ENCODE assay signal across 8 mouse cellular contexts in the genomic region with DNA sequence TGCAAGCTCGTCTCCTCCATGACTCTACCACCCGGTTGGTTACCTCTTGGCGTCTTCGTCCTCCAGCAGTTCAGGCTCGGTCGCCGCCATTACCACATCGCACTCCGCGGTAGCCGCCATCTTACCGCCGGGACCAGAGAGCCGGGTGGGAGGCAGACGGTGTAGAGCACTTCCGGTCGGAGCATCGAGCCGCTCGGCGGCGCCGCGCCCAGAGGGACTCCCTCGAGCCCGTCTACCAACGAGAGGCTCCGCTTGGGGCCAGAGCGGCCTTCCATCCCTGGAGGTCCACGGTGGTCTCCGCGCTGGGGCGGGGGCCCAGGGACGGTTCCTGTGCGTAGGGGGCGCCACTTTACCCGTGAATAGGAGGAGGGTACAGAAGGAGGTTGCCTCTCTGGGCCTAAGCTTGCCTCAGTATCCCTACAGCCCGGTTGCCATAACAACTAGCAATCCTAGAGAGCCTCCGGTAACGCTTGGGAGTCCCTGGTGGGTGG. TPM values are rescaled to one million over a fixed set of nuclear protein-coding genes. Genes with fewer than 3 reads are reported as not detected.
A peak's percentile ranks its signal among the peaks of the same experiment; 100 is the strongest.
DNase-seq lines count a peak whose midpoint lies in the region; ATAC-seq lines count a peak whose summit lies in the region.

No protein-coding gene starts in this region.

- H3K36me3 ChIP-seq in forebrain, embryonic 10.5 days (replicated peaks), result peaks cover 25% of the 10 kb centered on the region
- H3K36me3 ChIP-seq in heart, embryonic 16.5 days (ENCODE audit: control insufficient read depth, insufficient read depth), result peaks cover 3% of the 10 kb centered on the region; the same call in 1 of the 2 replicates
- no peaks in the 10 kb centered on the region for H3K36me3 ChIP-seq in liver, embryonic 15.5 days (replicated peaks)
- peaks cover 5% of the 10 kb centered on the region for H3K36me3 ChIP-seq in neural tube, embryonic 12.5 days

- no peaks in the 10 kb centered on the region for H3K27me3 ChIP-seq in forebrain, embryonic 10.5 days (ENCODE audit: poor library complexity, severe bottlenecking)
- no peaks in the 10 kb centered on the region for H3K27me3 ChIP-seq in heart, embryonic 16.5 days (ENCODE audit: control insufficient read depth, insufficient read depth, low read length)
- no peaks in the 10 kb centered on the region for H3K27me3 ChIP-seq in liver, embryonic 15.5 days
- no peaks in the 10 kb centered on the region for H3K27me3 ChIP-seq in neural tube, embryonic 12.5 days (replicated peaks)

- peak; percentile 86 for DNase-seq in c-Kit-negative CD71-positive TER-119-positive erythroid progenitor cells, embryonic 14.5 days (ENCODE audit: low read depth, low spot score)
- DNase-seq in forebrain, embryonic 10.5 days (ENCODE audit: extremely low spot score, low spot score), result peak; percentile 99
- peak; percentile 95 for DNase-seq in kidney, postnatal 36 days
- peak; percentile 95 for DNase-seq in telencephalon, adult 2 months (ENCODE audit: low read depth, low spot score)

- peak overlapping the region; percentile 96 for H3K27ac ChIP-seq in forebrain, embryonic 10.5 days
- peak overlapping the region; percentile 94 for H3K27ac ChIP-seq in heart, embryonic 16.5 days (ENCODE audit: low read length)
- peak overlapping the region; percentile 82 for H3K27ac ChIP-seq in liver, embryonic 15.5 days (replicated peaks)
- H3K27ac ChIP-seq in neural tube, embryonic 12.5 days, result peak overlapping the region; percentile 86

- H3K4me3 ChIP-seq in forebrain, embryonic 10.5 days, result peak overlapping the region; percentile 93
- H3K4me3 ChIP-seq in heart, embryonic 16.5 days (ENCODE audit: low read length), result peak overlapping the region; percentile 83
- peak overlapping the region; percentile 92 for H3K4me3 ChIP-seq in liver, embryonic 15.5 days (replicated peaks)
- H3K4me3 ChIP-seq in neural tube, embryonic 12.5 days, result peak overlapping the region; percentile 89

- ATAC-seq in CD4-positive, CD25-positive, alpha-beta regulatory T cell, adult 4 months, result peak; percentile 83
- peak; percentile 92 for ATAC-seq in heart, embryonic 16.5 days (replicated peaks; ENCODE audit: extremely low read depth, insufficient read depth, low FRiP score)
- peak; percentile 90 for ATAC-seq in liver, embryonic 15.5 days (ENCODE audit: insufficient read depth)
- ATAC-seq in neural tube, embryonic 12.5 days (ENCODE audit: low FRiP score, low read depth), result peak; percentile 97

- under 1% methylated on average over 40 of the region's 40 CpGs for WGBS in forebrain, embryonic 10.5 days
- under 1% methylated on average over 40 of the region's 40 CpGs for WGBS in heart, embryonic 16.5 days
- under 1% methylated on average over 40 of the region's 40 CpGs for WGBS in liver, embryonic 15.5 days (ENCODE audit: insufficient replicate concordance)
- WGBS in neural tube, embryonic 12.5 days, result 1% methylated on average over 40 of the region's 40 CpGs

- peaks cover 43% of the 10 kb centered on the region for H3K4me1 ChIP-seq in forebrain, embryonic 10.5 days
- peaks cover 28% of the 10 kb centered on the region for H3K4me1 ChIP-seq in heart, embryonic 16.5 days (ENCODE audit: control insufficient read depth, insufficient read depth, low read length)
- peaks cover 60% of the 10 kb centered on the region for H3K4me1 ChIP-seq in liver, embryonic 15.5 days (replicated peaks)
- peaks cover 24% of the 10 kb centered on the region for H3K4me1 ChIP-seq in neural tube, embryonic 12.5 days

- peak overlapping the region; percentile 97 for H3K4me2 ChIP-seq in heart, embryonic 16.5 days (ENCODE audit: low read depth, low read length)
- H3K4me2 ChIP-seq in liver, embryonic 15.5 days, result peak overlapping the region; percentile 86
- peak overlapping the region; percentile 87 for H3K4me2 ChIP-seq in neural tube, embryonic 12.5 days (replicated peaks)

- H3K9me3 ChIP-seq in forebrain, embryonic 10.5 days, result no peaks in the 10 kb centered on the region
- no peaks in the 10 kb centered on the region for H3K9me3 ChIP-seq in heart, embryonic 16.5 days (replicated peaks; ENCODE audit: control insufficient read depth, low read length)
- no peaks in the 10 kb centered on the region for H3K9me3 ChIP-seq in liver, embryonic 15.5 days (replicated peaks)
- H3K9me3 ChIP-seq in neural tube, embryonic 12.5 days, result no peaks in the 10 kb centered on the region

- peak overlapping the region; percentile 90 for H3K9ac ChIP-seq in heart, embryonic 16.5 days (ENCODE audit: low read length)
- H3K9ac ChIP-seq in liver, embryonic 15.5 days, result peak overlapping the region; percentile 85
- H3K9ac ChIP-seq in neural tube, embryonic 12.5 days, result peak overlapping the region; percentile 89

RNA-seq across cellular contexts. Expression of gene Dnajc7, which starts 0.4 kb away (rescaled TPM):
- 100 to 1,000 TPM; 426 to 510 TPM for polyA plus RNA-seq in CD4-positive, CD25-positive, alpha-beta regulatory T cell, adult 4 months (2017; shearing (Covaris generic))
- 286 and 289 TPM in 2 replicates for polyA plus RNA-seq in forebrain, embryonic 10.5 days (2016; fragmentation: Nextera tagmentation; extraction: Ambion mirVana)
- polyA plus RNA-seq in heart, embryonic 16.5 days (2015; fragmentation: Nextera tagmentation; extraction: Ambion mirVana), result 219 and 228 TPM in 2 replicates
- 61.0 and 66.8 TPM in 2 replicates for polyA plus RNA-seq in liver, embryonic 15.5 days (2015; fragmentation: Nextera tagmentation; extraction: Ambion mirVana)
- polyA plus RNA-seq in neural tube, embryonic 12.5 days (2016; fragmentation: Nextera tagmentation; extraction: Ambion mirVana), result 298 and 311 TPM in 2 replicates

RNA-seq across cellular contexts. Expression of gene Nkiras2, which starts 0.5 kb away (rescaled TPM):
- polyA plus RNA-seq in CD4-positive, CD25-positive, alpha-beta regulatory T cell, adult 4 months (2017; shearing (Covaris generic)), result 10 to 100 TPM; 27.1 to 30.3 TPM
- polyA plus RNA-seq in forebrain, embryonic 10.5 days (2016; fragmentation: Nextera tagmentation; extraction: Ambion mirVana), result 83.1 and 91.8 TPM in 2 replicates
- polyA plus RNA-seq in heart, embryonic 16.5 days (2015; fragmentation: Nextera tagmentation; extraction: Ambion mirVana), result 78.8 and 81.5 TPM in 2 replicates
- polyA plus RNA-seq in liver, embryonic 15.5 days (2015; fragmentation: Nextera tagmentation; extraction: Ambion mirVana), result 18.8 and 19.2 TPM in 2 replicates
- polyA plus RNA-seq in neural tube, embryonic 12.5 days (2016; fragmentation: Nextera tagmentation; extraction: Ambion mirVana), result 101 and 106 TPM in 2 replicates

RNA-seq across cellular contexts. Expression of gene Cnp, which starts 44.8 kb away (rescaled TPM):
- 100 to 1,000 TPM; 185 to 348 TPM for polyA plus RNA-seq in CD4-positive, CD25-positive, alpha-beta regulatory T cell, adult 4 months (2017; shearing (Covaris generic))
- 15.3 and 17.5 TPM in 2 replicates for polyA plus RNA-seq in forebrain, embryonic 10.5 days (2016; fragmentation: Nextera tagmentation; extraction: Ambion mirVana)
- polyA plus RNA-seq in heart, embryonic 16.5 days (2015; fragmentation: Nextera tagmentation; extraction: Ambion mirVana), result 24.8 and 32.1 TPM in 2 replicates
- 14.2 and 15.1 TPM in 2 replicates for polyA plus RNA-seq in liver, embryonic 15.5 days (2015; fragmentation: Nextera tagmentation; extraction: Ambion mirVana)
- polyA plus RNA-seq in neural tube, embryonic 12.5 days (2016; fragmentation: Nextera tagmentation; extraction: Ambion mirVana), result 33.2 and 33.6 TPM in 2 replicates

Comparison
In these comparisons a context has a peak if more than half of its experiments do, and no peak if none do; other contexts are left out.
1. Peak in every context shown above with its lines: DNase-seq, ATAC-seq, H3K4me3 ChIP-seq and H3K27ac ChIP-seq.